Mouse (Mus musculus): ENCODE measurements around the gene Ambra1. TPM values are rescaled to one million over a fixed set of nuclear protein-coding genes. Genes with fewer than 3 reads are reported as not detected.

The Ambra1 gene
- polyA plus RNA-seq, 1 experiment: 15.8 TPM

GRCm38 (mm10) chr2:91912616-91913015 is 182.7 kb downstream of the Ambra1 start:
- DNase-seq (ENCODE audit: low read depth, low spot score): no peak
- 69% methylated on average over 3 of the region's 3 CpGs for WGBS

DNA sequence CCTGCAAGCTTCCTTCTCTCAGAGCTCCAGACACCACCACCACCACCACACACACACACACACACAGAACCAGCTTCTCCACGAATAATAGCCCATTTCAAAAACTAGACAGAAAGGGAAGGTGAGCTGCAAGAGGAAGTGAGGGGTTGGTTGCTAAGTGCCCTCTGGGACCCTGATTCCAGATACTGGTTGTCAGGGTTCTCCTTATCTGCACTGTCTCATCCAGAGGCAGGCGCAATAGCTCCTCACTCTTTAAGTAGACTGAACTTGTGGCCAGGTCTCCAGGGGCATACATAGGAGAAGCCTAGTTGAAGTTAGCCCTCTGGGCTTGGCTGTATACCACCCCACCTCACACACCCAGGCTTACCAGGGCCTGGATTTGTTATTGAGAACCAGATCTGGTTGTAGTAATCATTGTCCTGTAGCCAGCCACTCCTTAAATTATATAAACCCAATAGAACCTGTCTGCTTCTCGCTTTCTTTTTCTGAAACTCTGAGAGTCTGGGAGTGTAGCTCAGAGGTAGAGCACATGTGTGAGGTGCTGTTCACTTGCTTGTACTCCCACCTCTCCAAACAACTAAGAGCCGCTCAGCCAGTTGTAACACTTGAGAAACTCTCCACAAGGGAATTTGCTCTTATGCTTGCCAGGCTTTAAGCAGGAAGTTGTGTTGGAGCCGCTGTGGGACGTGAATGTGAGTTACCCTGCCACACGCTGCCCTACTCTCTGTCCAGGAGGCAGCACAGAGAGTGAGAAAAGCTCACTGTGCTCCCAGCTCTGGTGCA is 183.6 kb downstream of the Ambra1 start:
- 83% methylated on average over 7 of the region's 7 CpGs for WGBS
- DNase-seq (ENCODE audit: low read depth, low spot score): no peak

DNA sequence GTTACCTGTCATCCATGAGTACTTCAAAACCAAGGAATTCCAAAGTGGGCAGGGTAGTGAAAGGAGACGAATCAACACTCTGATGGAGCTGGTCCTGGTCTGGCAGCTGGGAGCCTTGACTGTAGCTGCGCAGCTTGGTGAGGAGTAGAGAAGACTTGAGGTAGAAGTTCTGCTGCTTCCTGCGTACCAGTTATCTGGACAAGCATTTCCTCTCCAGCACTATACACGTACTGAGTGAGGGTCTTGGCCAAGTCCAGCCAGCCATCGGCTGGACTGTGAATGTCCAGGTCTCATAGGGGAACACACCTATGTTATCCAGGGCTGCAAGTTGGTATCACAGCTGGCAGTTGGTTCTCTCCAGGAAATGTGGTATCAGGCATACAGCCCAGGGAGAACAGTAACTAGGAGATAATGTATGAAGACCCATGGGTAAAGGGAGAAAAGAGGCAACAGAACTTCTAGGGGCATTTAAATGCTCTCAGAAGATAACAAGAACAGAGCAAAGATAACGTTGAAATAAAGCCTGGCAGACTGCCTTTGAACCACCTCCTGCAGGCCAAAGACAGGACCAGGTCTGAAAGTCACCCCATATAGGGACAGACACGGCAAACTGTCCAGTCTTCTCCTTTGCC is 186.5 kb downstream of the Ambra1 start:
- DNase-seq (ENCODE audit: low read depth, low spot score): no peak
- 90% methylated on average over 7 of the region's 7 CpGs for WGBS

- 93% methylated on average over 7 of the region's 7 CpGs for WGBS
These were observed 187.2 kb downstream of the Ambra1 start for GRCm38 (mm10) chr2:91917096-91917495.

DNA sequence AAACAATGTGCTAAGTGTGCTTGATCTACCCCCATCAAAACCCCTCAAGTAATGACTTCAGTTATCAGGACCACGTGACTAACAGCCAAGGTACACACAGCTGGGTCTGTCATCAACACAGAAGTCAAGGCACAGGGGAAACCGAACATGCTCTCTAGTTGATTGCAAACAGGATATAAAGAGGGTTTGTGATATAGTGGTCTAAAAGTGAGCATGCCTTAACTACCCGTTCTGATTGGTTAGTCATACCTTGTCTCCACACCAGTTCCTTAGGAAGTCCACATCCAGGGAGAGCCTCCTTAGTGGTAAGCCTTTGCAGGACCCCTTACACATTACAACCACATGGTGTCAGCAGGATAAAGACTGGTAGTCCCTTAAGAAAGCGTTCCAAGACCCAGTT is 190.2 kb downstream of the Ambra1 start:
- no peak for DNase-seq (ENCODE audit: low read depth, low spot score)
- WGBS: 50% methylated on average over 4 of the region's 4 CpGs

More at GRCm38 (mm10) chr2:91917096-91917495, 187.2 kb downstream of the Ambra1 start:
- no peak for DNase-seq (ENCODE audit: low read depth, low spot score)

DNA sequence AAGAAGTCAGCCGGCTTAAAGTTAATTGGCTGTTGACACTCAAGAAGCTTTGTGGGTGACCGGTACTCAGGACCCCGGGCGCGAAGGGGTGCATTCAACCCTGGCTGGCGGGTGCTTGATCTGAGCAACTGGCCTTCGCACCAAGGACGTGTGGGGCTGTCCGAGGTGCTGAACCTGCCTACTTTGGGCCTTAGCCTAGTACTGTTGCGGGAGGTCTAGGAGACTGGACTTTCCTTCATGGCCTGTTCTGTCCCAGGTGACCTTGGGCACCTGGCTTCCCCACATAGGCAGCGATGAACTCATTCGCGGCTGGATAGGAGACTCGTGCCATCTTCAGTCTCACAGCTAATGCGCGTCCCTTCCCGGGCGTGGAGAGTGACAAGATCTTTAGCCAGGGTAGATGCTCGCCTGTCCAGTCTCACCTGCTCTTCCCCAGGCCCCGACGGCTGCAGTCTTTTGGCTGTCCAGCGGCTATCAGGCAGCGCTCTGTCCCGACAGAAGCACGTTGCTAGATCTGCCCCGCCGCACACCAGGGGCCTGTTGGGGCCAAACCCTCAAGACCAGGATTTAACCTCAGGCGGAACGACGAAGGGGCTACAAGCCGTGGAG is 191.4 kb downstream of the Ambra1 start:
- 5% methylated on average over 31 of the region's 31 CpGs for WGBS
- no peak for DNase-seq (ENCODE audit: low read depth, low spot score)

- no peak for DNase-seq (ENCODE audit: low read depth, low spot score)
- 2% methylated on average over 64 of the region's 64 CpGs for WGBS
These were observed 192.0 kb downstream of the Ambra1 start for GRCm38 (mm10) chr2:91921790-91922570.

- WGBS: 3% methylated on average over 37 of the region's 37 CpGs
- no peak for DNase-seq (ENCODE audit: low read depth, low spot score)
These were observed 192.9 kb downstream of the Ambra1 start for GRCm38 (mm10) chr2:91922586-91923414.

DNA sequence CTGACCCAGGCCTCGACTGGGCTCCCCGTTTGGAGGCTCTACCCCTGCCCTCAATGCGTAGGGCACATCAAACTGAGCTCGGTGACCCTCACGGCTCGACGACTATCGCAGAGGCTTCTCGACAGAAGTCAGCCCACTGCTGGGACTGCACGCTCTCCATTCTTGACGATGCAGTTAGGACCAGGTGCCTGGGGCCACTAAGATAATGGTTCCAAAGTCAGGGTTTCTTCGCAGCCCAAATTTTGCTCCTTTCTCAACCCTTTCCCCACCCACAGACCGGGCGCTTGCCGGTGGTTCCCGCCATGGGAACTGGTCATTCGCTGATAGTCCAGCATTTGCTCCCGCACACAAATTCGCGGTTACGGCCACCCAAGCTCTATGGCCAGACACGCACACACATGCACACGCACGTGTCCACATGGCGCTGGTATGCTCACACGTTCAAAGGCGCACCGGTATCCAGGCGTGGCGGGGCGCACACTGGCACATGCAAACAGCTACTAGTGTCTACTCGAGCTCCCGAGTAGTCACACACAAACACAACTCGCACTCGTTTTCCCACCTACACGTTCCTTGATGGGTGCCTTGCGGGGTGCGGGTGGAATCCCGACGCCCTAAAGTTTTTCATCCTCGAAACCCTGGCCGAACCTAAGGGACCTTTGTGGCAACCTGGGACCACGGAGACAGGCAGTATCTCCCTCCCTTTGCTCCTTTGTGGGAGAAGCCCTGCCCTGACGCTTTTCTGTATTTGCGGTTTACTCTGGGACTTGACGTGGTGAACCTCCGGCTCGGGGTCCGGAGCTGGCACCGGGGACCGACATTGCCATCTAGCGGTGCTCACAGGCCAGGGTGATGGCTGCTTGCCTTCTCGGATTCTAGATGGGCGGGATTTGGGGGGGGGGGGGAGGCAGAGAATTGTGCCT is 193.7 kb downstream of the Ambra1 start:
- 5% methylated on average over 54 of the region's 54 CpGs for WGBS
- no peak for DNase-seq (ENCODE audit: low read depth, low spot score)

- 89% methylated on average over 1 of the region's 1 CpGs for WGBS
- no peak for DNase-seq (ENCODE audit: low read depth, low spot score)
These were observed 194.8 kb downstream of the Ambra1 start for GRCm38 (mm10) chr2:91924726-91925125.

- DNase-seq (ENCODE audit: low read depth, low spot score): no peak
- WGBS: 58% methylated on average over 15 of the region's 15 CpGs
These were observed 195.5 kb downstream of the Ambra1 start for GRCm38 (mm10) chr2:91925442-91925841.

DNA sequence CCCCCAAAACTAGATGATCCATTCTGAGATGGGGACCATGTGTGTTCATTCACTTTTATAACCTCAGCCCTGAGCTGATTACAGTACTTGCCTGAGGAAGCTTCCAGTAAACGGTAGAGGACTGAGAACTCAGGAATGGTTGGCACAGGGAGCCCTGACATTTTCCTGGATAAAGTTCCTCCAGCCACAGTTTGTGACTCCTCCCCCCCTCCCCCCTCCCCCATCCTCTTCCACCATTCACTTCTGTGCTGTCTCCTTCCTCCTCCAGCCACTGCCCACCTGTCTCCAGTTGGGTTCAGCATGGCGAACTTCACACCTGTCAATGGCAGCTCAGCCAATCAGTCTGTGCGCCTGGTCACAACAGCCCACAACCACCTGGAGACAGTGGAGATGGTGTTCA is 197.0 kb downstream of the Ambra1 start, which contains the start of gene Chrm4:
Gene Chrm4, plus strand, starts transcription at position 301 of the 400 bp plus-strand sequence.
- 71% methylated on average over 3 of the region's 3 CpGs for WGBS
- DNase-seq (ENCODE audit: low read depth, low spot score): no peak

DNA sequence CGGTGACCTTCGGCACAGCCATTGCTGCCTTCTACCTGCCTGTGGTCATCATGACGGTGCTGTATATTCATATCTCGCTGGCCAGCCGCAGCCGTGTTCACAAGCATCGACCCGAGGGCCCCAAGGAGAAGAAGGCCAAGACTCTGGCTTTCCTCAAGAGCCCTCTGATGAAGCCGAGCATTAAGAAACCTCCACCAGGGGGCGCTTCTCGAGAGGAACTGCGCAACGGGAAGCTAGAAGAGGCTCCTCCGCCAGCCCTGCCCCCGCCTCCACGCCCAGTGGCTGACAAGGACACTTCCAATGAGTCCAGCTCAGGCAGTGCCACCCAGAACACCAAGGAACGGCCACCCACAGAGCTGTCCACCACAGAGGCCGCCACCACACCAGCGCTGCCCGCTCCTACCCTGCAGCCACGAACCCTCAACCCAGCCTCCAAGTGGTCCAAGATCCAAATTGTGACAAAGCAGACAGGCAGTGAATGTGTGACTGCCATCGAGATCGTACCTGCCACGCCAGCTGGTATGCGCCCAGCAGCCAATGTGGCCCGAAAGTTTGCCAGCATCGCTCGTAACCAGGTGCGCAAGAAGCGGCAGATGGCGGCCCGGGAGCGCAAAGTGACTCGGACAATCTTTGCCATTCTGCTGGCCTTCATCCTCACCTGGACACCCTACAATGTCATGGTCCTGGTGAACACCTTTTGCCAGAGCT is 198.0 kb downstream of the Ambra1 start:
- 40% methylated on average over 34 of the region's 34 CpGs for WGBS
- peak; percentile 74 for DNase-seq (ENCODE audit: low read depth, low spot score)

GRCm38 (mm10) chr2:91928534-91929350 is 198.8 kb downstream of the Ambra1 start:
- 76% methylated on average over 23 of the region's 23 CpGs for WGBS
- no peak for DNase-seq (ENCODE audit: low read depth, low spot score)

DNA sequence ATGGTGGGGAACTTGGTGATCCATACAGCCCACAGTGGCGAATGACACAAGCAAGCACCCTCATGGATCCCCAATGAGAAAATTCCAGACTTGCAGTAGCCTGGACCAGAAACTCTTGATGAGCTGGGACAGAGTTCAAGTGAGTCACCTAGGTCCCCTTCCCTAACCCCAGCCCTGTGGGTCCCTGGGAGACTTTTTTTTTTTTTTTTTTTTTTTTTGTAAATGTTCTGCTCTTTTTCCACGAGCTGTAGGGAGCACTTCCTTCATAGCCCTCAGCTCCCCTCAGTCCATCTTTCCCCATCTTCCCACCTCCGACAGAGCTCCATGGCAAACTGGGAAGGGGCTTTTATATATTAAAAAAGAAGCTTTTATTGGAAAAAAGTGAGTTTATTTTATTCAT is 199.5 kb downstream of the Ambra1 start:
- 87% methylated on average over 3 of the region's 3 CpGs for WGBS
- no peak for DNase-seq (ENCODE audit: low read depth, low spot score)

DNA sequence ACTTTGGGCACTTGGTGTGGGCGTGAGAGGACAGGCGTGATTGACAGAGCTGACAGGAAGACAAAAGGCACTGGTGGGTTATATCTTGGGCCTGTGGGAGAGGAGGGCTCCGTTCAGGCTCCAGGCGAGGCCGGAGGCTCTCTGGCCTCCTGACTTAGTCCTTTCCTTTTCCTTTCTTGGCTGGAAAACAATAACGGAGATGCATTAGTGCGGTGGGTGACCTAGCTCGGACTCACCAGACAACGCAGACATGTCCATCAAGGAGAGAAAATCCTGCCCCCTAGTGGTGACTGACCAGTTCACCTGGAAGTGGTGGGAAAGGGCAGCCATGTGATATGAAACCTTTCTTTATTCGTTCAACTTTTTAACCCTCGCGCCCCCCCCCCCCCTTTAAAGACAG is 200.0 kb downstream of the Ambra1 start:
- 38% methylated on average over 12 of the region's 12 CpGs for WGBS

More for the DNA sequence above, 200.0 kb downstream of the Ambra1 start:
- no peak for DNase-seq (ENCODE audit: low read depth, low spot score)
